Mouse (Mus musculus) olfactory bulb, adult 2 months (tissue): ENCODE measurements around the gene 6430531B16Rik.

Experiments
- CTCF ChIP-seq: fragments of 200-500 bp; IDR thresholded peaks from 2 replicates; pipeline ENCODE4 v1.5.1; 2012; ENCODE audit warnings: low read depth, mild to moderate bottlenecking, low read length, moderate library complexity; ENCODE audit not compliant: insufficient read depth
- POLR2A ChIP-seq: fragments of 200-500 bp; IDR thresholded peaks from 2 replicates; pipeline ENCODE4 v1.6.1; 2012; ENCODE audit warnings: mild to moderate bottlenecking, low read depth, low read length, moderate library complexity; ENCODE audit not compliant: insufficient read depth

DNA sequence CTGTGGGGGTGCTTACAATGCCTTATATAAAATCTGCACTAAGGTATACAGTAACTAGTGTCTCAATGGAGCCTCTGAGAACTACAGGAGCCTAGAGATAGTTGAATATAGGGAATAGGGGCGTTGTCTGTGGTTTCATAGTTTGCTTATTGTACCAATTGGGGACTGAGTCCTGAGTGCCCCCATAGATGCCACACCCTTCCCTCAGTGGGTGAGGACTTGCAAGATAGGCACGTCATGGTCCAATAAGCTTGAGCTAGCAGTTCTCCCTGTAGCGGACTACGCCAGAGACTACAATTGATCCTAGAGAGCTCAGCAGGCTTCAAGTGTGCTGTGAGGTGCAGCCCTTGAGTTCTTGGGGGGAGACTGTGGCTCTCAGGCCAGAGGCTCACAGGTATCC lies 23.1 kb downstream of the 6430531B16Rik start:
- TF ChIP-seq CTCF (no peak), POLR2A (no peak)
